Mouse (Mus musculus) C2C12 (cell line): ENCODE results near the gene Emid1. TPM values are rescaled to one million over a fixed set of nuclear protein-coding genes. Genes with fewer than 3 reads are reported as not detected.

Experiments
- H3K27me3 ChIP-seq: one replicate; pipeline ENCODE4 v1.6.1; 2011; ENCODE audit not compliant: control insufficient read depth, insufficient read depth, insufficient read length
- H3K36me3 ChIP-seq: one replicate; pipeline ENCODE4 v1.6.1; 2011; ENCODE audit not compliant: control insufficient read depth, insufficient read depth
- H3K4me3 ChIP-seq: one replicate; pipeline ENCODE4 v1.5.1; 2011; ENCODE audit warnings: mild to moderate bottlenecking, control low read depth; ENCODE audit not compliant: poor library complexity, insufficient read depth, severe bottlenecking
- H3K79me2 ChIP-seq: one replicate; pipeline ENCODE4 v1.6.1; 2011; ENCODE audit not compliant: control insufficient read depth, insufficient read depth
- H3K79me3 ChIP-seq: one replicate; pipeline ENCODE4 v1.6.1; 2011; ENCODE audit warnings: low read depth, control low read depth
- H3ac ChIP-seq: one replicate; pipeline ENCODE3; 2011; ENCODE audit warnings: low read depth; ENCODE audit not compliant: control insufficient read depth, insufficient read length
- CEBPB ChIP-seq: IDR thresholded peaks from one replicate; pipeline ENCODE4 v1.6.1; 2011; ENCODE audit warnings: low read depth, mild to moderate bottlenecking, control low read depth, moderate library complexity
- CTCF ChIP-seq: IDR thresholded peaks from one replicate; pipeline ENCODE4 v1.5.1; 2011; ENCODE audit not compliant: control insufficient read depth, insufficient read depth, insufficient read length
- FOSL1 ChIP-seq: IDR thresholded peaks from one replicate; pipeline ENCODE4 v1.8.0; 2011; ENCODE audit warnings: mild to moderate bottlenecking, low read length; ENCODE audit not compliant: poor library complexity, insufficient read depth, severe bottlenecking
- MAX ChIP-seq: IDR thresholded peaks from one replicate; pipeline ENCODE4 v1.6.1; 2011; ENCODE audit warnings: mild to moderate bottlenecking, control low read depth
- MYOD1 ChIP-seq: IDR thresholded peaks from one replicate; pipeline ENCODE4 v1.6.1; 2011; ENCODE audit warnings: low read depth; ENCODE audit not compliant: control insufficient read depth, insufficient read length
- MYOG ChIP-seq: IDR thresholded peaks from one replicate; pipeline ENCODE4 v1.6.1; 2011; ENCODE audit not compliant: control insufficient read depth, insufficient read length; ENCODE audit errors: extremely low read depth
- USF1 ChIP-seq: IDR thresholded peaks from one replicate; pipeline ENCODE4 v1.6.1; 2011; ENCODE audit warnings: low read depth, mild to moderate bottlenecking, control low read depth, moderate library complexity
- polyA plus RNA-seq: library from polyadenylated mRNA; unstranded; fragments of >200 nt; fragmentation: generic; extraction: Trizol; gene quantifications from one replicate; pipeline ENCODE4 v1.2.1, GENCODE M21; 2012; ENCODE audit warnings: missing spikeins

The Emid1 gene
- polyA plus RNA-seq, 1 experiment: 0.02 TPM

DNA sequence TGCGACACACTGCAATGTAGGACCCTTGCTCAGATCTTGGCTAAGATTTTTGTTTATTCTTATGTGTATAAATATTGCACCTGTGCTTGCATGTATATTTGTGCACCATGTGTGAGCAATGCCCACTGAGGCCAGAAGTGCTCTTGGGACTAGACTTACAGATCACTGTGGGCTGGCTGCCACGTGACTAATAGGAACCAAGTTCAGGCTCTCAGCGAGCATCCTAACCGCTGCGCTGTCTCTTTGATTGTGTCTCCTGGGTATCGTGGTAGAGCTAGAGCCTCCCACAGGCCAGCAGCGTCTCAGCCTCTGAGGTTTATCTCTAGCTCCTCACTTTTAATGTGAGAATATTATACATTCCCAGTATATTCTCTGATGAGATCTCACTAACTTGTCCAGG, 38.4 kb downstream of the Emid1 start:
- no peaks in the 10 kb centered on the region for H3K79me3 ChIP-seq
- no peaks in the 10 kb centered on the region for H3K79me2 ChIP-seq
- TF ChIP-seq USF1: peak; percentile 80
- TF ChIP-seq CTCF: no peak
- TF ChIP-seq MAX: no peak
- no peak for TF ChIP-seq CEBPB
- TF ChIP-seq MYOD1: no peak
- H3K27me3 ChIP-seq: no peaks in the 10 kb centered on the region
- H3ac ChIP-seq: no peak overlapping the region
- H3K36me3 ChIP-seq: no peaks in the 10 kb centered on the region
- H3K4me3 ChIP-seq: no peak overlapping the region

DNA sequence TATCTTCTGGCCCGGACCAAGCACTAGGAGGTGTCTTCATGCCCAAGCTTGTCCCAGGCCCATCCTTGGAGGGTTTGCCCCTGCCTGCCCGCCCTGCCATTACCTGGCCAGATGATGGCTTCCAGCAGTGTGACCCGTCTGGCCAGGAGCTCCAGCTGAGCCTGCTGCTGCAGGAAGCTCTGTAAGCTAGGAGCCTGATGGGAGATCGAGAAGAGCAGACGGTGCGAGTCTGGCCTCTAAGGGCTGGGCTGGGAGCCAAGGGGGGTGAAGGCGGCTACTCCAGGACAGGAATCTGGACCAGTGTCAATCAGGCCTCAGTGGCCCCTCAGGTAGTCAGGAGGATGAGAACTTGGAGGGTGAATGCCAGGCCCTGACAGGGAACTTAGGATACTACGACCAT, 42.6 kb downstream of the Emid1 start:
- Histone ChIP-seq H3K79me3 (no peaks in the 10 kb centered on the region), H3ac (no peak overlapping the region)
- TF ChIP-seq MYOG: no peak
- no peak for TF ChIP-seq CEBPB
- TF ChIP-seq USF1: no peak
- TF ChIP-seq FOSL1: no peak
- TF ChIP-seq MYOD1: no peak
- TF ChIP-seq CTCF: no peak
- no peak for TF ChIP-seq MAX

DNA sequence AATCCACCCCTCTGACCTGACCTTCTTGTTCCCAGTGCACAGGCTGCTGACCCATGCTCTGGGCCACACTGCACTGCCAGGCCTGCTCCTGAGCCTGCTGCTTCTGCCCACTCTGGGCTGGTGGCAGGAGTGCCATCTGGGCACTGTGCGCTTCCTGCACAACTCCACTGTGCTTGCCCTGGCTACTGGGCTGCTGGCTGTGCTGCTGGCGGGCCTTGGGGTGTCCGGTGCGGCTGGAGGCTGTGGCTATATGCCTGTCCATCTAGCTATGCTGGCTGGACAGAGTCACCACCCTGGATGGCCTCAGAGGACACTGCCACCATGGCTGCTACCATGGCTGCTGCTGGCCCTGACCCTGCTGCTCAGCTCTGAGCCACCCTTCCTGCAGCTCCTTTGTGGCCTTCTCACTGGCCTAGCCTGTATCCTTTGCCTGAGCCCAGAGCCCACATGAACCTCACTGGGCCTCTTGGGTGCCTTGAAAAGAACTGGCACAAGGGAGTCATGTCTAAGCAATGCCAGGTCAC, 48.0 kb downstream of the Emid1 start:
- Histone ChIP-seq H3K4me3 (no peak overlapping the region), H3K79me3 (peaks cover 1% of the 10 kb centered on the region), H3ac (no peak overlapping the region), H3K79me2 (peaks cover 18% of the 10 kb centered on the region), H3K36me3 (peaks cover 9% of the 10 kb centered on the region), H3K27me3 (no peaks in the 10 kb centered on the region)
- TF ChIP-seq MAX (no peak), CEBPB (no peak), FOSL1 (no peak), MYOD1 (no peak), USF1 (no peak), MYOG (no peak), CTCF (no peak)

More for the DNA sequence above, 42.6 kb downstream of the Emid1 start:
- no peaks in the 10 kb centered on the region for H3K36me3 ChIP-seq
- no peaks in the 10 kb centered on the region for H3K79me2 ChIP-seq
- H3K27me3 ChIP-seq: no peaks in the 10 kb centered on the region
- no peak overlapping the region for H3K4me3 ChIP-seq

DNA sequence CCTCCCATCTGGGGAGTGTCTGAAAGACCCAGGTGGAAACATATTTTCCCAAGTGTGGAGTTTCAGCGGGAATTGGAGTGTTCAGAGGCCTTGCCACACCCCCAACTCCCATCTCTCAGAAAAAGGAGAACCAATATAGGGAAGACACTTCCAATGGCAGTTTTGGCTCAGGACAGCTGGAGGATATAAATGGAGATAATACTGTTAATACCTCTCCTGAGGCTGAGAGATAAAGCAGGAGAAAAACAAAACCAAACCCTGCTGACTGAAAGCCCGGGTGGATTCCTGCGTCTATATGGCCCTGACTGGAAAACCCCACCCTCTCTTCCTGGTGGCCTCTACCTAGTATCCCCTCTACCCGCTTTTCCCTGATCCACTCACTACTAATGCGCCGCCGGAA, 49.7 kb downstream of the Emid1 start:
- TF ChIP-seq MAX (no peak), USF1 (no peak), MYOD1 (no peak), CTCF (no peak), CEBPB (no peak), MYOG (no peak), FOSL1 (no peak)

DNA sequence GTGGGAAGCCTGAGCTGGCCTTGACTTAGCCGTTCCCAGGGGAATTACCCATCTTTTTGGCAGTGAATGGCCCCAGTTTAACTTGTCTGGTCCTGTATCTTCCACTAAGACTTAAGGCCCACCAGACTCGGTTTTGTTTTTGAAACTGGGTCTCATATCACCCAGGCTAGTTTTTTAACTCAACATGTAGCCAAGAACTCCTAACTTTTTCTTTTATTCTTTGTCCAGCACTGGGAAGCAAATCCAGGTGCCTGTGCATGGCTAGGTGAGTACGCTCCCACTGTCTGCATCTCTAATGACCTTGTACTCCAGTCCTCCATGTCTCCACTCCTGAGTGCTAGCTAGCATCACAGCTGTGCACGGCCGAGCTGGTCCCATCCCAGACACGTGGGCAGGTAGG, 50.4 kb downstream of the Emid1 start:
- peaks cover 23% of the 10 kb centered on the region for H3K79me3 ChIP-seq
- no peak for TF ChIP-seq MYOD1
- H3K79me2 ChIP-seq: peaks cover 42% of the 10 kb centered on the region
- no peaks in the 10 kb centered on the region for H3K27me3 ChIP-seq
- peaks cover 20% of the 10 kb centered on the region for H3K36me3 ChIP-seq
- H3ac ChIP-seq: no peak overlapping the region
- H3K4me3 ChIP-seq: no peak overlapping the region

More for the DNA sequence above, 49.7 kb downstream of the Emid1 start:
- H3K4me3 ChIP-seq: no peak overlapping the region
- H3K79me3 ChIP-seq: peaks cover 16% of the 10 kb centered on the region
- peaks cover 14% of the 10 kb centered on the region for H3K36me3 ChIP-seq
- H3K27me3 ChIP-seq: no peaks in the 10 kb centered on the region
- H3ac ChIP-seq: no peak overlapping the region
- H3K79me2 ChIP-seq: peaks cover 35% of the 10 kb centered on the region

DNA sequence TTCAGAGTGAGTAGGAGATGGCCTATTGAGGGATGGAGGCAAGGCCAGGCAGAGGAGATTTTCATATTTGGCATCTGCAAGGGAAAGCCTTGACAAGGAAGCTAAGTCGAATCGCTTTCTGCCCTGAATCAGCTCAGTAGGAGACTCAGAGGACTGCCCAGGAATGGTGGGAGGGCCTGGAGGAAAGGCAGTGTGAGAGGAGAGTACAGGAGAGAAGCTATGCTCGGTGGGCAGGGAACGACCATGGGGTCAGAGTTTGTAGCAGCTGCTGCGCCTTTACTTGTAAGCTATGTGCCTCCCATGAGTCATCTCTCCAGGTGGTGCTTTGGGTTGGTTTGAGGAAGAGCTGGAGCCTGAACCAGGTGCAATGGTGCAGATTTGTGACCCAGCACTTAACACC, 51.3 kb downstream of the Emid1 start:
- Histone ChIP-seq H3K79me2 (peaks cover 51% of the 10 kb centered on the region), H3ac (no peak overlapping the region), H3K4me3 (no peak overlapping the region), H3K27me3 (no peaks in the 10 kb centered on the region), H3K79me3 (peaks cover 32% of the 10 kb centered on the region), H3K36me3 (peaks cover 28% of the 10 kb centered on the region)
- TF ChIP-seq CTCF: no peak
- TF ChIP-seq MYOD1: no peak
- no peak for TF ChIP-seq CEBPB
- no peak for TF ChIP-seq MYOG
- no peak for TF ChIP-seq USF1
- no peak for TF ChIP-seq MAX
- no peak for TF ChIP-seq FOSL1
